In the genomic region with DNA sequence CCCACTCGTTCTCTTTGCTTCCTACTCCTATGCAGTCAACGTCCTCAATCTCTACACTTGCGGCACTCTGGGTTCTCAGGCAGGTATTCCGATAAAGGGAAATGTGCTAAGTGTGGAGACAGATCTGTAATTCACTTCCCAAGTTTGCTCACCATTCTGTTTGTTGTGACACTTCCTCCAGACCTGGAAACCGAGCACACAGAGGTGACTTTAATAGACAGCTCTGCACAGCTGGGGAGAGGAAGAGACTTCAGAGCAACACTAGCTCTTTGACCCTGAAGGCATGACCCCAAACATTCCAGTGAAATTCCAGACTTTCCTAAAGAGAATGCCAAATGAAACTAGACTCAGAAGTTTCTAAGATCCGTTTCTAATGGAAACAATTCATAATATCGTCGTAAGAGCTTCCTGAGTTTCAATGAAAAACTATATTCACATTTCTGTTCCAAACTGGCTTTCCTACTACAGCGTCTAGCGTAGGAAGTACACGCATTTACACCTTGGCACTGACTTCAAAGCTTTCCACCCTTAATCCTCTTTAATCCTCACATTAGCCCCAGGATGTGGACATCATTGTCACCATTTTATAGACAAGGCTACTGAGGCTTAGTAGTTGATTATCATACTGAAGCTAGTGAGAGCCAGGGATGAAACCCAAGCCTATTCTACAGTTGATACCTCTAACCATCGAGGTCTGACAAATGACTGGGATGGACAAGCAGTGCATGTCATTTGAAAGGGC, we compare ENCODE assay signal across 10 mouse cellular contexts. TPM values are rescaled to one million over a fixed set of nuclear protein-coding genes. Genes with fewer than 3 reads are reported as not detected.
DNase-seq lines count a peak whose midpoint lies in the region; ATAC-seq and TF ChIP-seq lines count a peak whose summit lies in the region.
"Had no signal": no experiment of that assay in that cellular context is flagged by ENCODE, and none has a peak within 500 bp of the region (broad histone marks: within the 10 kb centered on the region; RNA-seq: fewer than 3 reads in every experiment).

No protein-coding gene starts in this region.

- 31% methylated on average over 12 of the region's 12 CpGs for WGBS in lung, embryonic 16.5 days
- 57% methylated on average over 12 of the region's 12 CpGs for WGBS in kidney, embryonic 15.5 days

- no peak overlapping the region for H3K9ac ChIP-seq in lung, embryonic 16.5 days (ENCODE audit: low read length)
- no peak overlapping the region for H3K9ac ChIP-seq in kidney, embryonic 15.5 days
- H3K9ac ChIP-seq: hindbrain, embryonic 14.5 days; limb, embryonic 15.5 days had no signal

- no peak for TF ChIP-seq POLR2A in myocyte (IDR thresholded peaks at IDR 0.05; ENCODE audit: insufficient read length, low read depth)

- H3K4me1 ChIP-seq in lung, embryonic 16.5 days (replicated peaks; ENCODE audit: control insufficient read depth, insufficient read depth, low read length), result peaks cover 16% of the 10 kb centered on the region
- peaks cover 25% of the 10 kb centered on the region for H3K4me1 ChIP-seq in kidney, embryonic 15.5 days

- no peak for ATAC-seq in lung, embryonic 16.5 days (ENCODE audit: low read depth)
- peak; percentile 64 for ATAC-seq in kidney, embryonic 15.5 days (replicated peaks; ENCODE audit: low FRiP score)
- ATAC-seq: Patski had no signal

- H3K27me3 ChIP-seq in lung, embryonic 16.5 days (ENCODE audit: control insufficient read depth, insufficient read depth, low read depth, low read length), result no peaks in the 10 kb centered on the region
- H3K27me3 ChIP-seq in kidney, embryonic 15.5 days, result no peaks in the 10 kb centered on the region
- no peaks in the 10 kb centered on the region for H3K27me3 ChIP-seq in myocyte (ENCODE audit: control insufficient read depth, insufficient read depth, insufficient read length)
- H3K27me3 ChIP-seq: limb, embryonic 15.5 days; Patski had no signal

- H3K9me3 ChIP-seq in lung, embryonic 16.5 days (ENCODE audit: control insufficient read depth, low read length), result no peaks in the 10 kb centered on the region
- H3K9me3 ChIP-seq in kidney, embryonic 15.5 days (replicated peaks), result no peaks in the 10 kb centered on the region
- H3K9me3 ChIP-seq: limb, embryonic 15.5 days had no signal

- H3K79me2 ChIP-seq in myocyte (ENCODE audit: control insufficient read depth, insufficient read depth), result peaks cover 90% of the 10 kb centered on the region

- no peak for DNase-seq in lung, postnatal 14 days
- DNase-seq in embryo, embryonic 9.5 days (ENCODE audit: extremely low spot score), result peak; percentile 32
- no peak for DNase-seq in spleen, postnatal 36 days (ENCODE audit: low spot score in 2 of 2)
- DNase-seq in layer of hippocampus, adult 18-20 months (ENCODE audit: low spot score in 2 of 2), result no peak

- H3K4me3 ChIP-seq in lung, embryonic 16.5 days (ENCODE audit: low read length), result no peak overlapping the region
- H3K4me3 ChIP-seq in kidney, embryonic 15.5 days (replicated peaks), result no peak overlapping the region
- no peak overlapping the region for H3K4me3 ChIP-seq in myocyte
- H3K4me3 ChIP-seq: limb, embryonic 15.5 days had no signal

- H3K36me3 ChIP-seq in lung, embryonic 16.5 days (ENCODE audit: control insufficient read depth, insufficient read depth, low read length), result no peaks in the 10 kb centered on the region
- no peaks in the 10 kb centered on the region for H3K36me3 ChIP-seq in kidney, embryonic 15.5 days
- H3K36me3 ChIP-seq in myocyte (ENCODE audit: control insufficient read depth, insufficient read depth), result no peaks in the 10 kb centered on the region
- H3K36me3 ChIP-seq: limb, embryonic 15.5 days had no signal

- no peak overlapping the region for H3K4me2 ChIP-seq in lung, embryonic 16.5 days (ENCODE audit: low read depth, low read length)
- H3K4me2 ChIP-seq in kidney, embryonic 15.5 days, result no peak overlapping the region
- H3K4me2 ChIP-seq in myocyte (ENCODE audit: low read depth), result peak overlapping the region; percentile 27
- H3K4me2 ChIP-seq: hindbrain, embryonic 14.5 days; limb, embryonic 15.5 days had no signal

- 0 out of 2 replicates have a peak overlapping the region, but pooled peaks have one; percentile 16 for H3K27ac ChIP-seq in lung, embryonic 16.5 days (ENCODE audit: low read length)
- H3K27ac ChIP-seq in kidney, embryonic 15.5 days, result 0 out of 2 replicates have a peak overlapping the region, but pooled peaks have one; percentile 28
- H3K27ac ChIP-seq: hindbrain, embryonic 14.5 days; limb, embryonic 15.5 days had no signal

- no peak overlapping the region for H3ac ChIP-seq in myocyte (ENCODE audit: control insufficient read depth, insufficient read length)

TF ChIP-seq in myocyte, 11 proteins besides CTCF, POLR2A, EP300 and RAD21:
- TF ChIP-seq POLR2AphosphoS2 (IDR thresholded peaks at IDR 0.05; ENCODE audit: insufficient read length, low read depth), result no peak
- peak in 2 of 3 experiments; percentile 15 to 18 for TF ChIP-seq MYOD1 (IDR thresholded peaks at IDR 0.05; ENCODE audit: control insufficient read depth in 1 of 3, insufficient read length in 2 of 3, low read depth in 2 of 3)
- TF ChIP-seq USF1 (IDR thresholded peaks at IDR 0.05; ENCODE audit: low read depth), result no peak
- TF ChIP-seq E2F4 (IDR thresholded peaks at IDR 0.05; ENCODE audit: insufficient read depth), result no peak
- TF ChIP-seq MYOG (IDR thresholded peaks at IDR 0.05; ENCODE audit: control insufficient read depth in 1 of 3, insufficient read depth in 1 of 3, insufficient read length in 2 of 3, low read depth in 2 of 3), result no peak
TF ChIP-seq in myocyte: peak in this region for 1.

RNA-seq across cellular contexts. Expression of a gene that starts 11.9 kb away (rescaled TPM):
- polyA plus RNA-seq in lung, embryonic 16.5 days (2015; fragmentation: Nextera tagmentation; extraction: Ambion mirVana), result 13.6 and 14.0 TPM in 2 replicates
- 14.3 and 15.1 TPM in 2 replicates for polyA plus RNA-seq in kidney, embryonic 15.5 days (2015; fragmentation: Nextera tagmentation; extraction: Ambion mirVana)
- 13.7 TPM for polyA plus RNA-seq in myocyte (2012; fragmentation: generic; extraction: Trizol)
- 100 to 1,000 TPM; 110 to 113 TPM for total RNA-seq in layer of hippocampus, adult 18-20 months (2021)

RNA-seq across cellular contexts. Expression of a gene that starts 12.0 kb away (rescaled TPM):
- polyA plus RNA-seq in lung, embryonic 16.5 days (2015; fragmentation: Nextera tagmentation; extraction: Ambion mirVana), result 21.9 and 23.7 TPM in 2 replicates
- polyA plus RNA-seq in kidney, embryonic 15.5 days (2015; fragmentation: Nextera tagmentation; extraction: Ambion mirVana), result 27.0 and 29.5 TPM in 2 replicates
- polyA plus RNA-seq in myocyte (2012; fragmentation: generic; extraction: Trizol), result 17.0 TPM
- 10 to 100 TPM; 36.9 to 42.4 TPM for total RNA-seq in layer of hippocampus, adult 18-20 months (2021)
